Mouse (Mus musculus) small intestine, adult 2 months (tissue): ENCODE results near the gene Ptges3.

Experiments
- CTCF ChIP-seq: fragments of 200-500 bp; IDR thresholded peaks from 2 replicates; pipeline ENCODE4 v1.5.1; 2012; ENCODE audit warnings: low read depth, mild to moderate bottlenecking, control low read depth, inconsistent platforms, low read length, moderate library complexity, mixed read lengths; ENCODE audit not compliant: insufficient replicate concordance, insufficient read length; ENCODE audit errors: extremely low read depth
- POLR2A ChIP-seq: fragments of 200-500 bp; IDR thresholded peaks from 2 replicates; pipeline ENCODE4 v1.6.1; 2012; ENCODE audit warnings: low read depth, mild to moderate bottlenecking, control low read depth, inconsistent platforms, low read length, moderate library complexity

- no peak for TF ChIP-seq CTCF
- TF ChIP-seq POLR2A = no peak
Measured at GRCm38 (mm10) chr10:128080496-128080895, 21.7 kb downstream of the Ptges3 start.
